Mouse (Mus musculus): ENCODE measurements around the gene Gm10642.

GRCm38 (mm10) chr9:70629711-70630110 lies 26.3 kb upstream of the Gm10642 start:
- TF ChIP-seq CTCF (IDR thresholded peaks at IDR 0.05; ENCODE audit: low read depth, low read length) = no peak
- TF ChIP-seq POLR2A (IDR thresholded peaks at IDR 0.05; ENCODE audit: borderline replicate concordance, low read depth, low read length) = no peak
